Mouse (Mus musculus) ES-Bruce4 (cell line): Measurements from ENCODE around the gene Myb. TPM values are rescaled to one million over a fixed set of nuclear protein-coding genes. Genes with fewer than 3 reads are reported as not detected.
A peak's percentile ranks its signal among the peaks of the same experiment; 100 is the strongest.

ENCODE experiments used
- H3K27ac ChIP-seq: 2 replicates; pipeline ENCODE4 v1.5.1; 2012; ENCODE audit warnings: low read length, inconsistent platforms; ENCODE audit not compliant: insufficient read depth
- H3K27me3 ChIP-seq: 2 replicates; pipeline ENCODE4 v1.6.1; 2012; ENCODE audit warnings: mild to moderate bottlenecking, low read length, inconsistent platforms; ENCODE audit not compliant: control insufficient read depth, poor library complexity, insufficient read depth, severe bottlenecking
- H3K36me3 ChIP-seq: 2 replicates; pipeline ENCODE4 v1.6.1; 2012; ENCODE audit warnings: inconsistent platforms, mild to moderate bottlenecking, low read length, moderate library complexity; ENCODE audit not compliant: control insufficient read depth, poor library complexity, insufficient read depth, severe bottlenecking
- H3K4me1 ChIP-seq: one replicate; pipeline ENCODE4 v1.8.1; 2011; ENCODE audit warnings: low read length; ENCODE audit not compliant: control insufficient read depth, insufficient read depth
- H3K4me3 ChIP-seq: 2 replicates; pipeline ENCODE4 v1.5.1; 2011; ENCODE audit warnings: low read depth, mild to moderate bottlenecking, low read length
- H3K9ac ChIP-seq: 2 replicates; pipeline ENCODE4 v1.6.1; 2012; ENCODE audit warnings: low read depth, mild to moderate bottlenecking, inconsistent platforms; ENCODE audit not compliant: poor library complexity, severe bottlenecking
- H3K9me3 ChIP-seq: replicated peaks from 2 replicates; pipeline ENCODE4 v1.6.1; 2012; ENCODE audit warnings: mild to moderate bottlenecking, low read length, inconsistent platforms; ENCODE audit not compliant: control insufficient read depth, poor library complexity, insufficient read depth, severe bottlenecking
- CTCF ChIP-seq: IDR thresholded peaks from one replicate; pipeline ENCODE4 v1.8.1; 2011; ENCODE audit warnings: low read depth, low read length
- EP300 ChIP-seq: IDR thresholded peaks from 2 replicates; pipeline ENCODE4 v1.6.1; 2011; ENCODE audit warnings: low read depth, low read length; ENCODE audit not compliant: insufficient read depth
- POLR2A ChIP-seq: IDR thresholded peaks from one replicate; pipeline ENCODE4 v1.8.1; 2011; ENCODE audit warnings: low read length; ENCODE audit not compliant: insufficient read depth
- polyA plus RNA-seq: library from polyadenylated mRNA; stranded (reverse); fragments of >200 nt; gene quantifications from 2 replicates; pipeline ENCODE4 v1.2.4, GENCODE M21; 2011; ENCODE audit warnings: low read depth; ENCODE audit not compliant: missing spikeins, insufficient read depth, insufficient read length

Gene Myb
- polyA plus RNA-seq, 1 experiment: 11.3 TPM

DNA sequence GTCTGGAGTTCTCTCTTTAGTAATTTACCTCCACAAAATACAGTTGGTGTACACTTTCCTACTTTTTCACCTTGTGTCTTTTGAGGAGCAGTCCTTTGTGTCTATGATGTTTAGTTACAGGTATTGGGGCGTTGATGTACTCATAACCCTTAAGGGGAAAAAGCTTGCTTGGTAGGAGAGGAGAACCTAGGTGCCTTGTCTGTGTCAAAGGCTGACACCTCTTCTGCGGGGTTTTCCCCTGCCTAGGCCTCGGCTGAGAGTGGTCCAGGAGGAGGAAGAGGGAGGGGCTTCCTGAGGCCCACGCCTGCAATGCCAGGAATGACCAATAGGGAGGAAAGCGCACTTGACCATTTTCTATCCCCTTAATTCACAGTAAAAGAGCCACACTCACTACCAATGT, 17.9 kb upstream of the Myb start:
- peak; percentile 19 for TF ChIP-seq CTCF
- no peak for TF ChIP-seq POLR2A
- no peaks in the 10 kb centered on the region for H3K9me3 ChIP-seq
- H3K4me3 ChIP-seq: no peak overlapping the region

DNA sequence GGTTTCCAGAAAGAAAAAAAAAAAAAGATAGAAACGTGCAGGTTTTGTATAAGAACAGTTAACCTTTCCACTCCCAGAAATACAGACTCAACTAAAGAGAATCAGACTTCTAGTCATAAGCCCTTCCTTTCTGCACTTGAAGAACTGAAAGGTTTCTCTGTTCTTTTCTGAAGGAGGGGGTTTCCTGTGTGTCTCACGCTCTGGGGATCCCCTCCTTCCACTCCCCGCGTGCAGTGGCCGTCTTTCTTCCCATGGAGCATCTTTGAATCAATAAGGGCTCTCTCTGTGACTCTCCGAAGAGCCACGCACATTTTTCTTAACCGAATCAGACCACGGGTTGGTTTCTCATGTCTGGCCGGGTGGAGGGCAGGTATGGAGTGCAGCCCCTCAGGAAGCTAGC, 17.5 kb upstream of the Myb start:
- no peak overlapping the region for H3K27ac ChIP-seq
- H3K4me1 ChIP-seq: no peaks in the 10 kb centered on the region

More for the DNA sequence above, 17.9 kb upstream of the Myb start:
- Histone ChIP-seq H3K27me3 (no peaks in the 10 kb centered on the region), H3K4me1 (no peaks in the 10 kb centered on the region), H3K36me3 (no peaks in the 10 kb centered on the region), H3K9ac (no peak overlapping the region), H3K27ac (no peak overlapping the region)

DNA sequence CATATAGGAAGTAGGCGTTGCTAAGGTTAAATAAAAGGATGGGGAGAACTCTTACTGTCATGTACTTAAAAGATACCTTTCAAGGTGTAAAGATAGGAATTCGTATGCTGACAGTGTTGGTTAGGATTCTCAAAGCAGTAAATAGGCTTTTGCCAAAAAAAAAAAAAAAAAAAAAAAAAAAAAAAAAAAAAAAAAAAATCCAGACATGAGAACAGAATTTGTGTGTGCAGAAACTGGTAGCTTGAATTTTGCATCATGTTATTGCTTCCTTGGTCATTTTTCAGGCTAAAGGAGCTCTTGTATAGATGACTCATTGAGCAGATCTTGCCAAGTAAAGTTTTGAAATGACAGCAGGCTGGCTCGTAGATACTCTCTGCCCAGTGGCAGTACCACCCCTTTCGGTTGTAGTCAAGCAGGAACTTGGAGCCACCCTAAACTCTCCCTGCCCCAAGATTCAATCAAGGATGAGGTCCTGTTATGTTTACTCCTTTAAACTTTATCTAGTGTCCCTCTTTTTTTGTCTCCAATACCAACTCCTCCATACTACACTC, 11.9 kb upstream of the Myb start:
- no peak overlapping the region for H3K27ac ChIP-seq
- TF ChIP-seq EP300 (no peak), POLR2A (no peak), CTCF (no peak)
- no peaks in the 10 kb centered on the region for H3K27me3 ChIP-seq
- no peak overlapping the region for H3K4me3 ChIP-seq
- no peaks in the 10 kb centered on the region for H3K36me3 ChIP-seq
- no peaks in the 10 kb centered on the region for H3K9me3 ChIP-seq
- no peak overlapping the region for H3K9ac ChIP-seq
- no peaks in the 10 kb centered on the region for H3K4me1 ChIP-seq

More for the DNA sequence above, 17.5 kb upstream of the Myb start:
- no peak overlapping the region for H3K9ac ChIP-seq
- TF ChIP-seq EP300 (no peak), CTCF (no peak), POLR2A (no peak)
- H3K36me3 ChIP-seq: no peaks in the 10 kb centered on the region
- H3K27me3 ChIP-seq: no peaks in the 10 kb centered on the region
- no peaks in the 10 kb centered on the region for H3K9me3 ChIP-seq
- no peak overlapping the region for H3K4me3 ChIP-seq

DNA sequence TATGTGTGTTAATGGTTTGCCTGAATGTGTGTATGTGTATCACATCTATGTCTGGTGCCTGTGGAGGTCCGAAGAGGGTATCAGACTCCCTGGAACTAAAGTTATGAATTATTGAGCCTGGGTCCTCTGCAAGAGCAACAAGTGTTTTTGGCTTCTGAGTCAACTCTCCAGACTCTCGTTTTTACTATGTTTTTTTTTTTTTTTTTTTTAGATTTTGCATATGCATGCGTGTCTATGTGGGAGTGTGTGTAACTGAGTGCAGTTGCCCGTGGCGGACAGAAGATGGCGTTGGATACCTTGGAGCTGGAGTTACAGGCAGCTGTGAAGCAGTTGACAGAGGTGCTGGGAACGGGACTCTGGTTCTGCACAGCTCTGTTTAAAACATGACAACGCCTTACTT, 7.7 kb upstream of the Myb start:
- Histone ChIP-seq H3K9ac (no peak overlapping the region), H3K4me3 (no peak overlapping the region), H3K27ac (no peak overlapping the region), H3K36me3 (no peaks in the 10 kb centered on the region), H3K9me3 (no peaks in the 10 kb centered on the region), H3K27me3 (no peaks in the 10 kb centered on the region), H3K4me1 (no peaks in the 10 kb centered on the region)
- no peak for TF ChIP-seq CTCF

DNA sequence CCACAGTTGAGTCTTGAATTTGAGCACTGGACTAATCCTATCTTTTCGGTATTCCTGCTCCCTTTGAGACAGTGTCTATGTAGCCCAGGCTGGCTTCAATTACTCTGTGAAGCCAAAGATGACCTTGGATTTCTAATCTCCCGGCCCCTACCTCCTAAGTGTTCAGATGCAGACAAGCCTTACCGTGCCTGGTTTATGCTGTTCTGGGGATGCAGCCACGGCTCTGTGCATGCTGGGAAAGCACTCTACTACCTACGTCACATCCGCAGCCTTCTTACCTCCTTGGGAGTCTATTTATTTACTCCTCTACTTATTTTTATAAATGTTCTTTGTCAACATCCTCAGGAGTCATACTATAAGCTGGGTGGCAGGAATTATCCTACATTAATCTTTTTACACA, 7.1 kb upstream of the Myb start:
- TF ChIP-seq CTCF (no peak), POLR2A (no peak), EP300 (no peak)
- Histone ChIP-seq H3K4me3 (no peak overlapping the region), H3K27ac (no peak overlapping the region)

DNA sequence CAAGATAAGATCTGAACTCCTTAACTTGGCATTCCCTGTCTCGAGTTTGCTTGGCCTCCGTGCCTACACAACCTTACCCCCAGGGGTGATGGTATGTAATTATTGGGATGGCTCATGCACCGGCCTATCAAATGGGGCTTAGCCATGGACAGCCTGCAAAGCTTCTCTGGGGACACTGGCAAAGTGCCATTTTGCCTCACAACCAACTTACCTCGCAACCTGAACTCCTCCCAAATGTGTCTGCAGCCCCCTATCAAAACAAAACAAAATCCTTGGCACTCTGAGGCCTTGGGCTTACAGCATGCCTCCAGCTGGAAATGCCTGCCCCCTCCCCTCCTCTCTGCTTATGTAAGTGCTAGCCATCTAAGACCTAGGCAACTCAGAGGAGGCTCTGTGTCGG, 6.4 kb upstream of the Myb start:
- TF ChIP-seq CTCF (no peak), EP300 (no peak), POLR2A (no peak)
- Histone ChIP-seq H3K4me3 (no peak overlapping the region), H3K27ac (no peak overlapping the region), H3K4me1 (no peaks in the 10 kb centered on the region), H3K9ac (no peak overlapping the region), H3K9me3 (no peaks in the 10 kb centered on the region), H3K36me3 (no peaks in the 10 kb centered on the region), H3K27me3 (no peaks in the 10 kb centered on the region)

More for the DNA sequence above, 7.1 kb upstream of the Myb start:
- no peaks in the 10 kb centered on the region for H3K9me3 ChIP-seq
- no peaks in the 10 kb centered on the region for H3K4me1 ChIP-seq
- H3K36me3 ChIP-seq: no peaks in the 10 kb centered on the region
- H3K27me3 ChIP-seq: no peaks in the 10 kb centered on the region
- H3K9ac ChIP-seq: no peak overlapping the region
